Comparison of ENCODE assay signal across 8 mouse cellular contexts in the genomic region with DNA sequence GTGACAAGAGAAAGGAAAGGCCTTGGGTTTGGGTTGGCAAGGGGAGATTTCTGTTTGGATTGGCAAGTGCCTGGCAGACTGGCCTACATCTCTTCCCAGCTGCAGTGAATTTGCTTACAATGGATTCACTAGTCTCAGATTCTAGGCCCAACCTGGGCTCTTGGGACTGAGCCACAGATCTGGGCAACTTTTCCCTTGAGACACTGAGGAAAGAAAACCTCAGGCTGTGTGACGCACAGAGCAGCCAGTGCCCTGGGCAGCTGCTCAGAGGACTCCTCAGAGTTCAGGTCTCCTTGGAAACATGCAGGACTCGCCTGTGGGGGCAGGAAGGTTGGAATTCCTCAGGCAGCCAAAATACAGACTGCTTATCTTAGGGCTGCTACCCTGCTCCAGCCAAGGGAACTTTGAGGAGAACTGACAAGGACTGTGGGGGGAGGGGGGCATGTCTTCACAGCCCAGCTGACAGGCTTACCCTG. TPM values are rescaled to one million over a fixed set of nuclear protein-coding genes. Genes with fewer than 3 reads are reported as not detected.
DNase-seq lines count a peak whose midpoint lies in the region; ATAC-seq lines count a peak whose summit lies in the region.

No protein-coding gene starts in this region.

- no peak overlapping the region for H3K4me3 ChIP-seq in heart, embryonic 16.5 days (ENCODE audit: low read length)
- no peak overlapping the region for H3K4me3 ChIP-seq in limb, embryonic 13.5 days
- H3K4me3 ChIP-seq in liver, embryonic 12.5 days: no peak overlapping the region

- peaks cover 29% of the 10 kb centered on the region for H3K4me1 ChIP-seq in heart, embryonic 16.5 days (ENCODE audit: control insufficient read depth, insufficient read depth, low read length)
- no peaks in the 10 kb centered on the region for H3K4me1 ChIP-seq in limb, embryonic 13.5 days
- H3K4me1 ChIP-seq in liver, embryonic 12.5 days: peaks cover 10% of the 10 kb centered on the region; the same call in 1 of the 2 replicates

- no peaks in the 10 kb centered on the region for H3K9me3 ChIP-seq in heart, embryonic 16.5 days (replicated peaks; ENCODE audit: control insufficient read depth, low read length)
- H3K9me3 ChIP-seq in limb, embryonic 13.5 days: no peaks in the 10 kb centered on the region
- H3K9me3 ChIP-seq in liver, embryonic 12.5 days (replicated peaks): no peaks in the 10 kb centered on the region

- H3K9ac ChIP-seq in heart, embryonic 16.5 days (ENCODE audit: low read length): peak overlapping the region; percentile 32
- H3K9ac ChIP-seq in limb, embryonic 13.5 days: no peak overlapping the region
- no peak overlapping the region for H3K9ac ChIP-seq in liver, embryonic 12.5 days

- peak overlapping the region; percentile 75 for H3K27ac ChIP-seq in heart, embryonic 16.5 days (ENCODE audit: low read length)
- H3K27ac ChIP-seq in limb, embryonic 13.5 days: 0 out of 2 replicates have a peak overlapping the region, but pooled peaks have one; percentile 15
- no peak overlapping the region; the same call in 1 of the 2 replicates for H3K27ac ChIP-seq in liver, embryonic 12.5 days

- WGBS in heart, embryonic 16.5 days: 20% methylated on average over 2 of the region's 2 CpGs
- WGBS in limb, embryonic 13.5 days: 46% methylated on average over 2 of the region's 2 CpGs
- WGBS in liver, embryonic 12.5 days (ENCODE audit: insufficient replicate concordance): 76% methylated on average over 2 of the region's 2 CpGs

- peak; percentile 89 for ATAC-seq in heart, embryonic 16.5 days (replicated peaks; ENCODE audit: extremely low read depth, insufficient read depth, low FRiP score)
- ATAC-seq in limb, embryonic 13.5 days (ENCODE audit: low FRiP score, low read depth): peak; percentile 48; the same call in 1 of the 2 replicates
- no peak for ATAC-seq in liver, embryonic 12.5 days

- peaks cover 45% of the 10 kb centered on the region for H3K36me3 ChIP-seq in heart, embryonic 16.5 days (ENCODE audit: control insufficient read depth, insufficient read depth)
- H3K36me3 ChIP-seq in limb, embryonic 13.5 days: peaks cover 85% of the 10 kb centered on the region
- peaks cover 99% of the 10 kb centered on the region for H3K36me3 ChIP-seq in liver, embryonic 12.5 days

- H3K4me2 ChIP-seq in heart, embryonic 16.5 days (ENCODE audit: low read depth, low read length): no peak overlapping the region
- no peak overlapping the region for H3K4me2 ChIP-seq in limb, embryonic 13.5 days (replicated peaks)
- no peak overlapping the region for H3K4me2 ChIP-seq in liver, embryonic 12.5 days

- peak; percentile 4 for DNase-seq in retina, embryonic 14.5 days (ENCODE audit: low spot score)
- DNase-seq in retina, postnatal 1 day: no peak
- peak; percentile 29 for DNase-seq in embryo, embryonic 10.5 days (ENCODE audit: low spot score)
- peak; percentile 43 for DNase-seq in yolk sac, embryonic 10.5 days (ENCODE audit: low spot score)
- no peak for DNase-seq in cerebellum, adult 8-10 months

- H3K27me3 ChIP-seq in heart, embryonic 16.5 days (ENCODE audit: control insufficient read depth, insufficient read depth, low read length): no peaks in the 10 kb centered on the region
- no peaks in the 10 kb centered on the region for H3K27me3 ChIP-seq in limb, embryonic 13.5 days
- H3K27me3 ChIP-seq in liver, embryonic 12.5 days (replicated peaks): no peaks in the 10 kb centered on the region

RNA-seq across cellular contexts. Expression of gene Polr1a, which starts 25.3 kb away (rescaled TPM):
- 21.9 and 22.0 TPM in 2 replicates for polyA plus RNA-seq in heart, embryonic 16.5 days (2015; fragmentation: Nextera tagmentation; extraction: Ambion mirVana)
- polyA plus RNA-seq in limb, embryonic 13.5 days (2015; fragmentation: Nextera tagmentation; extraction: Ambion mirVana): 37.1 and 37.6 TPM in 2 replicates
- polyA plus RNA-seq in liver, embryonic 12.5 days (2016; fragmentation: Nextera tagmentation; extraction: Ambion mirVana): 30.9 and 33.0 TPM in 2 replicates

RNA-seq across cellular contexts. Expression of gene Ptcd3, which starts 25.6 kb away (rescaled TPM):
- 107 and 114 TPM in 2 replicates for polyA plus RNA-seq in heart, embryonic 16.5 days (2015; fragmentation: Nextera tagmentation; extraction: Ambion mirVana)
- polyA plus RNA-seq in limb, embryonic 13.5 days (2015; fragmentation: Nextera tagmentation; extraction: Ambion mirVana): 108 and 110 TPM in 2 replicates
- polyA plus RNA-seq in liver, embryonic 12.5 days (2016; fragmentation: Nextera tagmentation; extraction: Ambion mirVana): 100 and 102 TPM in 2 replicates

Comparison
In these comparisons a context has a peak if more than half of its experiments do, and no peak if none do; other contexts are left out.
1. DNase-seq: peak in retina, embryonic 14.5 days (single experiment), embryo, embryonic 10.5 days (single experiment) and yolk sac, embryonic 10.5 days (single experiment); none in retina, postnatal 1 day (single experiment) and cerebellum, adult 8-10 months (single experiment).